Mouse (Mus musculus) forebrain, embryonic 12.5 days (tissue): ENCODE measurements around the gene Wap. TPM values are rescaled to one million over a fixed set of nuclear protein-coding genes. Genes with fewer than 3 reads are reported as not detected.
"Not testable (repeated sequence)": the region's sequence is repeated elsewhere in the genome, so short reads cannot be mapped to it uniquely, and the experiment has no call there.

Experiments used
- ATAC-seq: fragments of 200-750 bp; cut with Nextera tagmentation; 2 replicates; pipeline ENCODE4 v1.8.0; 2017; ENCODE audit warnings: moderate TSS enrichment; ENCODE audit not compliant: low FRiP score
- H3K27ac ChIP-seq: fragments of 300-500 bp; sonication (generic); 2 replicates; pipeline ENCODE4 v1.5.1; 2016; ENCODE audit warnings: mild to moderate bottlenecking
- H3K27me3 ChIP-seq: fragments of 300-500 bp; sonication (generic); 2 replicates; pipeline ENCODE4 v1.6.1; 2016; ENCODE audit warnings: mild to moderate bottlenecking
- H3K36me3 ChIP-seq: fragments of 300-500 bp; sonication (generic); replicated peaks from 2 replicates; pipeline ENCODE4 v1.6.1; 2016; ENCODE audit warnings: mild to moderate bottlenecking
- H3K4me1 ChIP-seq: fragments of 300-500 bp; sonication (generic); 2 replicates; pipeline ENCODE4 v1.6.1; 2016
- H3K4me2 ChIP-seq: fragments of 300-500 bp; sonication (generic); 2 replicates; pipeline ENCODE4 v1.6.1; 2016; ENCODE audit warnings: mild to moderate bottlenecking, moderate library complexity
- H3K4me3 ChIP-seq: fragments of 300-500 bp; sonication (generic); replicated peaks from 2 replicates; pipeline ENCODE4 v1.5.1; 2016; ENCODE audit warnings: mild to moderate bottlenecking
- H3K9ac ChIP-seq: fragments of 300-500 bp; sonication (generic); 2 replicates; pipeline ENCODE4 v1.6.1; 2016; ENCODE audit warnings: mild to moderate bottlenecking
- H3K9me3 ChIP-seq: fragments of 300-500 bp; sonication (generic); 2 replicates; pipeline ENCODE4 v1.6.1; 2016
- WGBS: fragments of 180-500 bp; shearing (Covaris S2); methylation state at CpG from one replicate; pipeline ENCODE4 v1.1.7; 2016; 5-methylcytosine and 5-hydroxymethylcytosine counted together
- polyA plus RNA-seq: library from polyadenylated mRNA; unstranded; fragments of >200 nt; fragmentation: Nextera tagmentation; extraction: Ambion mirVana; gene quantifications from 2 replicates; pipeline ENCODE4 v1.2.1, GENCODE M21; 2016

The Wap gene
- polyA plus RNA-seq, 1 experiment from 2014 or later, result not detected

GRCm38 (mm10) chr11:6658271-6658670 lies 19.8 kb upstream of the Wap start, which contains the start of gene Ramp3:
Gene Ramp3 (plus strand): TSS chr11:6658521.
- H3K27ac ChIP-seq, result no peak within 1 kb of the TSS

GRCm38 (mm10) chr11:6654903-6655302 lies 16.5 kb upstream of the Wap start:
- Histone ChIP-seq H3K27me3 (peaks cover 15% of the 10 kb centered on the region), H3K9me3 (no peaks in the 10 kb centered on the region), H3K4me2 (no peak overlapping the region), H3K4me3 (no peak overlapping the region), H3K36me3 (no peaks in the 10 kb centered on the region), H3K4me1 (peaks cover 9% of the 10 kb centered on the region), H3K9ac (no peak overlapping the region), H3K27ac (no peak overlapping the region)
- peak; percentile 74 for ATAC-seq
- WGBS, result 0% methylated on average over 2 of the region's 2 CpGs

More at GRCm38 (mm10) chr11:6658271-6658670, 19.8 kb upstream of the Wap start, which contains the start of gene Ramp3:
- 0% methylated on average over 18 of the region's 18 CpGs for WGBS
- Histone ChIP-seq H3K27me3 (peaks cover 23% of the 10 kb centered on the region), H3K4me3 (peak within 1 kb of the TSS; percentile 43), H3K9me3 (no peaks in the 10 kb centered on the region), H3K36me3 (no peaks in the 10 kb centered on the region), H3K4me1 (peaks cover 9% of the 10 kb centered on the region), H3K9ac (peak within 1 kb of the TSS; percentile 42), H3K4me2 (peak within 1 kb of the TSS; percentile 78)
- peak; percentile 84 for ATAC-seq

GRCm38 (mm10) chr11:6652978-6653377 lies 14.5 kb upstream of the Wap start:
- not testable (repeated sequence) for H3K27ac ChIP-seq, H3K4me2 ChIP-seq, H3K4me1 ChIP-seq, H3K4me3 ChIP-seq, H3K9me3 ChIP-seq, H3K27me3 ChIP-seq, H3K36me3 ChIP-seq, H3K9ac ChIP-seq, ATAC-seq
- 82% methylated on average over 3 of the region's 3 CpGs for WGBS

GRCm38 (mm10) chr11:6650519-6650918 lies 12.1 kb upstream of the Wap start:
- ATAC-seq, result no peak
- WGBS, result 65% methylated on average over 7 of the region's 7 CpGs
- Histone ChIP-seq H3K9me3 (no peaks in the 10 kb centered on the region), H3K9ac (no peak overlapping the region), H3K4me2 (no peak overlapping the region), H3K4me3 (no peak overlapping the region), H3K27me3 (peaks cover under 1% of the 10 kb centered on the region; the same call in 1 of the 2 replicates), H3K36me3 (no peaks in the 10 kb centered on the region), H3K4me1 (no peaks in the 10 kb centered on the region), H3K27ac (no peak overlapping the region)

DNA sequence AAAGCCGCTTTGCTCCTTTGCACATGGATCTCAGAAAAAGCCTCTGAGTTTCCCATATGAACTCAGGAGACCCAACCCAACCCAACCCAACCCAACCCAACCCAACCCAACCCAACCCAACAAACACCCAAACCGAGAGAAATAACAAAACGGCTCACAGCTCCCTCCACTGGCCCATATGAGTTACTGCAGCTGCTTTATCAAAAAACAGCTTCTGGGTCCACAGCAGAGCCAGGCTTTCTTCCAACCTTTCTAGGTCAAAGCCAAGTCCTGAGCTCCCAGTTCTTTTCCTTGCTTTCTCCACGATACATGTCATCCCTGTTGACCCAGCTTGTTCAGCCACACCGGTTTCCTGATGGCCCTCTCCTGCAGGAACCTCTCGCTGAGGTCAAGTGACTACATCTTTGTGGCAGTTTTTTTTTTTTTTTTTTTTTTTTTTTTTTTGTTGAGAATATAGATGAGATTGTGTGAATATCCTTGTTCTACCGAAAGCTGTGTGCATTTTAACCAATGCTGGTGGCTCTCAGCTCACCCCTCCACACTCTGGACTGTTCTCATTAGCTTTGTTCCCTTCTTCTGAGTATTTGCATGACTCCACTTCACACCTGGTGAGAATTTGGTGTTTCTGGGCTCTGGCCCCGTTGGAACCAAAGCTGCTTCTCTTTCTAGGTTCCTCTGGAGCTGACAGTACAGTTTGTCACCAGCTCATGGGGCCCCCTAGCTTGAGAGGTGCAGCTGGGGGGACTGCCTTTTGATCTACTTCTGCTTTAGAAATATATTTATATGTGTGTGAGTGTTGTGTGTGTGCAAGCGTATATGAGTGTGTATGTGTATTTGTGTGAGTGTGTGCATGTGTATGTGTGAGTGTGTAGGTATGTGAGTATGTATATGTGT lies 9.6 kb upstream of the Wap start:
- no peak overlapping the region for H3K4me3 ChIP-seq

DNA sequence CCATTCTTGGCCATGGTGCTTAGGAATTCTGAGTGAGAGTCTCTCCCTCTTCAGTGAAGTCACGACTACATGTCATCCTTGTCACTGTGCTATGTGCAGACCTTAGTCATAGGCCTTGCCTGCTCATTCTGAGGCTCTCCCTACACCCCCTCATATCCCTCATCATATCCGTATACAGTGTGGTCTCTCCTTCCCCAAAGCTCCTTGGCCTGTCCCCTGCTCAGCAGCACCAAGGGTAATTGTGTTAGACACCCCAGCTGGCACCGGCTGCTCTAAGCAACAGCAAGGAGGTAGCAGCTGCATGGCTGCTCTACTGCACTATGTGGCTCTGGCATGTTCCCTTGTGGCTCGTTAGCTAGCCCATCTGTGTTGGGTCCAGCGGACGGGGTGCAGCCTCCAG lies 6.1 kb upstream of the Wap start:
- no peaks in the 10 kb centered on the region for H3K4me1 ChIP-seq
- ATAC-seq, result no peak
- no peaks in the 10 kb centered on the region for H3K27me3 ChIP-seq
- H3K4me3 ChIP-seq, result no peak overlapping the region
- no peak overlapping the region for H3K27ac ChIP-seq
- 71% methylated on average over 6 of the region's 6 CpGs for WGBS
- H3K9ac ChIP-seq, result no peak overlapping the region
- H3K9me3 ChIP-seq, result no peaks in the 10 kb centered on the region
- no peaks in the 10 kb centered on the region for H3K36me3 ChIP-seq
- no peak overlapping the region for H3K4me2 ChIP-seq

More for the DNA sequence above, 9.6 kb upstream of the Wap start:
- Histone ChIP-seq H3K4me2 (no peak overlapping the region), H3K4me1 (no peaks in the 10 kb centered on the region), H3K27me3 (no peaks in the 10 kb centered on the region), H3K36me3 (no peaks in the 10 kb centered on the region), H3K27ac (no peak overlapping the region), H3K9me3 (no peaks in the 10 kb centered on the region), H3K9ac (no peak overlapping the region)
- no peak for ATAC-seq
- WGBS, result 61% methylated on average over 9 of the region's 9 CpGs

GRCm38 (mm10) chr11:6639072-6639471 lies 635 bp upstream of the Wap start:
- no peak overlapping the region for H3K27ac ChIP-seq
- H3K4me3 ChIP-seq, result no peak overlapping the region
- H3K9me3 ChIP-seq, result no peaks in the 10 kb centered on the region
- 77% methylated on average over 6 of the region's 6 CpGs for WGBS
- H3K4me2 ChIP-seq, result no peak overlapping the region
- no peak for ATAC-seq
- no peaks in the 10 kb centered on the region for H3K36me3 ChIP-seq
- H3K4me1 ChIP-seq, result no peaks in the 10 kb centered on the region
- H3K27me3 ChIP-seq, result no peaks in the 10 kb centered on the region
- H3K9ac ChIP-seq, result no peak overlapping the region

GRCm38 (mm10) chr11:6636150-6636549 lies 2.3 kb downstream of the Wap start:
- H3K9me3 ChIP-seq, result no peaks in the 10 kb centered on the region
- ATAC-seq, result no peak
- no peaks in the 10 kb centered on the region for H3K4me1 ChIP-seq
- no peak overlapping the region for H3K9ac ChIP-seq
- no peaks in the 10 kb centered on the region for H3K27me3 ChIP-seq
- H3K4me3 ChIP-seq, result no peak overlapping the region
- no peak overlapping the region for H3K4me2 ChIP-seq
- H3K27ac ChIP-seq, result no peak overlapping the region
- no peaks in the 10 kb centered on the region for H3K36me3 ChIP-seq
- WGBS, result 77% methylated on average over 8 of the region's 8 CpGs

- no peak overlapping the region for H3K27ac ChIP-seq
- H3K4me3 ChIP-seq, result no peak overlapping the region
- H3K36me3 ChIP-seq, result no peaks in the 10 kb centered on the region
- no peak for ATAC-seq
- no peaks in the 10 kb centered on the region for H3K27me3 ChIP-seq
- no peaks in the 10 kb centered on the region for H3K9me3 ChIP-seq
- H3K4me1 ChIP-seq, result peaks cover 13% of the 10 kb centered on the region
- H3K9ac ChIP-seq, result no peak overlapping the region
- no peak overlapping the region for H3K4me2 ChIP-seq
These were observed 8.8 kb downstream of the Wap start for GRCm38 (mm10) chr11:6629655-6630054.

GRCm38 (mm10) chr11:6628568-6628967 lies 9.9 kb downstream of the Wap start:
- Histone ChIP-seq H3K27ac (no peak overlapping the region), H3K4me1 (peaks cover 24% of the 10 kb centered on the region), H3K9me3 (no peaks in the 10 kb centered on the region), H3K9ac (no peak overlapping the region), H3K4me2 (no peak overlapping the region), H3K4me3 (no peak overlapping the region), H3K27me3 (no peaks in the 10 kb centered on the region), H3K36me3 (peaks cover 10% of the 10 kb centered on the region)
- ATAC-seq, result no peak
- WGBS, result 20% methylated on average over 4 of the region's 4 CpGs

DNA sequence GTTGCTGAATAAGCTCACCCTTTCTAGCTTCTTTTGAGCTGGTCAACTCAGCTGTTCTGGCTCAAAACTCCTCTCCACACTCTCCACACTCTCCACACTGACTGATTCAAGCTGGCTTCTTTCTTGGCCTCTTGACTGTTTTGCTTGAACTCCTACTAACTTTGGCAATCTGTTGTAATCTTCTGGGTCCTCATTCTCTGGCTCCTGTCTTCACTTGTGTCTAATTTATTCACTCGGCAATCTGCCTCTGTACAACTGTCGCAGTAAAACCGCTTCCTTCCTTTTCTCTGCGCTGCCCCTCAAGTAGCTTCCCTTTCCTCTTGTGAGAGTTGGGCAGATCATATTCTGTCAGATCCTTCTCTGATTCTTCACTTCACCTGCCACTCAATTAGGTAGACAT lies 10.7 kb downstream of the Wap start:
- H3K4me1 ChIP-seq, result peaks cover 30% of the 10 kb centered on the region
- H3K9me3 ChIP-seq, result no peaks in the 10 kb centered on the region
- WGBS, result 94% methylated on average over 4 of the region's 4 CpGs
- ATAC-seq, result no peak
- peaks cover 18% of the 10 kb centered on the region for H3K36me3 ChIP-seq
- no peak overlapping the region for H3K27ac ChIP-seq
- H3K27me3 ChIP-seq, result no peaks in the 10 kb centered on the region
- H3K4me3 ChIP-seq, result no peak overlapping the region
- no peak overlapping the region for H3K4me2 ChIP-seq
- no peak overlapping the region for H3K9ac ChIP-seq

- Histone ChIP-seq H3K4me2 (peak overlapping the region; percentile 78), H3K9me3 (no peaks in the 10 kb centered on the region), H3K9ac (peak overlapping the region; percentile 72), H3K36me3 (peaks cover 32% of the 10 kb centered on the region), H3K4me3 (peak overlapping the region; percentile 79), H3K27ac (peak overlapping the region; percentile 87), H3K4me1 (peaks cover 30% of the 10 kb centered on the region), H3K27me3 (no peaks in the 10 kb centered on the region)
- WGBS, result 16% methylated on average over 16 of the region's 16 CpGs
- peak; percentile 1; the same call in 1 of the 2 replicates for ATAC-seq
These were observed 12.1 kb downstream of the Wap start for GRCm38 (mm10) chr11:6626388-6626772.
